Mouse (Mus musculus): Measurements from ENCODE around the gene Sema4d. TPM values are rescaled to one million over a fixed set of nuclear protein-coding genes. Genes with fewer than 3 reads are reported as not detected.

The Sema4d gene
- total RNA-seq, 2 experiments from 2014 or later: 86.3 to 97.1 TPM

DNA sequence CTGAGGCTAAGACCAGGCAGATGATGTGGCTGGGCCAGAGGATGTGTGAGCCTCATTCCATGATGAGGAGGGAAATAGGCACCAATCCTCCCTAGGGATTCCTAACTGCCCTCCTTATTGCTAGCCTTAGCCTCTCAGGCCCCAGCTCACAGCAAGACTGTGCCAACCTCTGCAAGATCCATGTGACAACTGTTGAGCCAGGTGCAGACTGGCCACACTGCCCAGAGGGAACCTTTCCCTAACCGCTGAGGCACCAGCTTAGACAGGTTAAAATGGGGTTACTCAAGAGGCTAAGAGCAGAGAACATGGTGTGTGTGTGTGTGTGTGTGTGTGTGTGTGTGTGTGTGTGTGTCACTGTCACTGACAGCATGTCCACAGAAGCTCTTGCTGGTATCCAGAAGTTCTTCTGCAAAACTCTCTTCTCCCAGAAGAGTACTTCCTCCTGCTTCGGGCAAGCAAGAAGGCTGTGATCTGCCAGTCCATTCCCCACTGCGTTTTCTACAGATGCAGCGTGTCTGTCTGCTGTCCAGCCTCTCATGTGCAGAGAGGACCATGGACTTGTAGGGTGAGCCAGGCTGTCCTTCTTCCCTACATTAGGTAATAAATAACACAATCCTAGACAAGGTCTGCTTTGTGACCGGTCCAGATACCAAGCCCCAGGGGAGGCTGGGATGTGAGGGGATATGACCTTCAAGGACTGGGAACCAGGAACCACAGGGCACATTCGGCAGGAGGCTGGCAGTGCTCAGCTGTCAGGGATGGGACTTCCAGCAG, 24.8 kb upstream of the Sema4d start:
- no peak for DNase-seq (ENCODE audit: low spot score in 2 of 2)
- intact Hi-C loops (cut with DNase I): no loop called here

- intact Hi-C loops (cut with DNase I): no loop called here
- DNase-seq (ENCODE audit: low spot score in 2 of 2): peak in 1 of 2 experiments; percentile 47
Measured at GRCm38 (mm10) chr13:51816559-51817041, 23.1 kb upstream of the Sema4d start.

- intact Hi-C loops (cut with DNase I): no loop called here
- no peak for DNase-seq (ENCODE audit: low spot score in 2 of 2)
Measured at GRCm38 (mm10) chr13:51815865-51816504, 22.4 kb upstream of the Sema4d start.

- intact Hi-C loops (cut with DNase I): no loop called here
Measured at GRCm38 (mm10) chr13:51814646-51815045, 21.1 kb upstream of the Sema4d start.

GRCm38 (mm10) chr13:51813621-51814615, 20.4 kb upstream of the Sema4d start:
- no peak for DNase-seq (ENCODE audit: low spot score in 2 of 2)
- intact Hi-C loops (cut with DNase I): no loop called here

More at GRCm38 (mm10) chr13:51814646-51815045, 21.1 kb upstream of the Sema4d start:
- no peak for DNase-seq (ENCODE audit: low spot score in 2 of 2)

GRCm38 (mm10) chr13:51808141-51808540, 14.6 kb upstream of the Sema4d start:
- intact Hi-C loops (cut with DNase I): no loop called here
- peak; percentile 35 to 73 for DNase-seq (ENCODE audit: low spot score in 2 of 2)

DNA sequence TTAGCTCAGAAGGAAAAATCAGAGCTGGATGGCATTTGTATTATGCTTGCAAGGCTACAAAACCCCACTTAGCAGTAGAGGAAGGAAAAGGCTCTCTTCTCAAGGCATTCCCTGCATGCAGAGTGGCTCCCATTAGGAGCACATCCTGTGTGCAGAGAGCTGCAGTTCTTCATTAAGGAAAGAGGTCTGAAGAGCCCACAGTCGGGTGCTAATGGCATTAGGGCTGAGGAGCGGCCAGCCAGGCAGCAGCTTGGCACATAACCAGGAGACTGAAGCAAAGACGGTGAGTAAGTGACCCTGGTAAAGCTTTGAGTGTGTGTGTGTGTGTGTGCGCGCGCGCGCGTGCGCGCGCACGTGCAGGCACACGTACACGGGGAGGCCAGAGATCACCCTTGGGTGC, 12.7 kb upstream of the Sema4d start:
- intact Hi-C loops (cut with DNase I): no loop called here
- peak in 1 of 2 experiments; percentile 32 for DNase-seq (ENCODE audit: low spot score in 2 of 2)

- peak; percentile 47 to 61 for DNase-seq (ENCODE audit: low spot score in 2 of 2)
- intact Hi-C loops (cut with DNase I): no loop called here
Measured at GRCm38 (mm10) chr13:51805634-51806033, 12.1 kb upstream of the Sema4d start.

DNA sequence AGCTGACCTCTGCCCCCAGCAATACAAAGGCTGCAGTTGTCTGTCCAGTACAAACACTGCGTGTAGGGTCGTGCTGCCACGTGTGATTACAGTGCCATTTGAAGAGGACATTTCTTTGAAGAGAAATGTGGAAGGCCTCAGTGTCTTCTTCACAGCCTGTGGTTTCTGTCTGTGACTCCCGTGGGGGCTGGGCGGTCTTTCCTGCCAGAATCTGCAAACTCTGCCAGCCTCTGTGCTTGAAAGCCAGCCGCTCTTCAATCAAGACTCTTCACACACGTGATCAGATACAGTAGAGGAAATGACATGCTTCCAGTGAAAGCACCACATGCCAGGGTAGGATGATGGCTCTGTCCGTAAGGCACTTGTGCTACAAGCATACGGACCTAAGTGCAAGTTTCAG, 7.4 kb upstream of the Sema4d start:
- DNase-seq (ENCODE audit: low spot score in 2 of 2): no peak
- intact Hi-C loops (cut with DNase I): no loop called here

GRCm38 (mm10) chr13:51799735-51800522, 6.4 kb upstream of the Sema4d start:
- intact Hi-C loops (cut with DNase I): no loop called here
- no peak for DNase-seq (ENCODE audit: low spot score in 2 of 2)

GRCm38 (mm10) chr13:51797899-51798746, 4.6 kb upstream of the Sema4d start:
- DNase-seq (ENCODE audit: low spot score in 2 of 2): no peak
- intact Hi-C loops (cut with DNase I): no loop called here

GRCm38 (mm10) chr13:51793948-51794347, 401 bp upstream of the Sema4d start:
- DNase-seq (ENCODE audit: low spot score in 2 of 2): no peak
- intact Hi-C loops (cut with DNase I): no loop called here

GRCm38 (mm10) chr13:51792729-51793424, 670 bp downstream of the Sema4d start:
- intact Hi-C loops (cut with DNase I): no loop called here
- DNase-seq (ENCODE audit: low spot score in 2 of 2): peak in 1 of 2 experiments; percentile 26

DNA sequence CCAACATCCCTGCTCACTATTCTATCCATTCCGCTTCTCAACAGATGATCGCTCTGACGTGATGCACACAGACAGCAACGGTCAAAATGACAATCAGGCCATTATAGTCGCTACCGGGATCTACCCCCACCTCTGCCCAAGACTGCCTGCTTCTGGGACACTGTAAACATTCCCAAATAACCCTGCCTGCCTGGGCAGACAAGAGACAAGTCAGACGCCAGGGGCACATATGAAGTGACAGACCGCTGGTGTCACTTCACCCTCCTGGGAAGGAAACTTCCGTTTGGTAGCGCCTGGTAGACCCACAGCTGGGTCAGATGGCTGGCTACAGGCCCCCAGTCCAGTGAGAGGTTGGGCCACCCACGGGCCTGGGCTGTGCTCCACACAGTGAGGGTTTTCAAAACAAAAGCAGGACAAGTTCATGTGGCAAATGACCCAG, 1.4 kb downstream of the Sema4d start:
- intact Hi-C loops (cut with DNase I): no loop called here
- no peak for DNase-seq (ENCODE audit: low spot score in 2 of 2)

DNA sequence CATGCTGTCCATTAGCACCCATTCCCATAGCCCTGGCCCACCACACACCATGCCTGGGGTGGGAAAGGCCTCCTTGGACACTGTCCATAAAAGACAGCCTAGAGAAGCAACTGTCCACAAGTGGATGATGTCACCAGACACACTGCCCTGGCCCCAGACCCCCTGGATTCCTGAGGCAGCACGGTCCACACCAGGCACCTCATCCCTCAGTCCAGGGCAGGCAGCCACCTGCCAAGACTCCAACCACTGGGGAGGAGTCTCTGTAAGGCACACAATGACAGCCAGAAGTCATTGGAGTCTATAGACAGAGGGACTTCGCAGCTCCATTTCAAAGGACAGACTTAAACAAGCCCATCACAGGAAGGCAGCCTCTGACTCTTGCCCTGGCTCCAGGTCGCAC, 1.9 kb downstream of the Sema4d start:
- intact Hi-C loops (cut with DNase I): no loop called here

GRCm38 (mm10) chr13:51790793-51791192, 2.8 kb downstream of the Sema4d start:
- no peak for DNase-seq (ENCODE audit: low spot score in 2 of 2)
- intact Hi-C loops (cut with DNase I): no loop called here

More for the DNA sequence above, 1.9 kb downstream of the Sema4d start:
- DNase-seq (ENCODE audit: low spot score in 2 of 2): no peak

GRCm38 (mm10) chr13:51787858-51788257, 5.7 kb downstream of the Sema4d start:
- DNase-seq (ENCODE audit: low spot score in 2 of 2): no peak
- intact Hi-C loops (cut with DNase I): no loop called here

GRCm38 (mm10) chr13:51786616-51787015, 6.9 kb downstream of the Sema4d start:
- intact Hi-C loops (cut with DNase I): no loop called here
- no peak for DNase-seq (ENCODE audit: low spot score in 2 of 2)

All from left cerebral cortex, postnatal 25 days (tissue).